Mouse (Mus musculus) mature B cell (primary cell): Measurements from ENCODE around the gene Cadm1.

Experiments
- in situ Hi-C: fragments of 300-500 bp; cut with MboI; formaldehyde crosslinking; loops from 2 replicates; pipeline ENCODE4 v1.14.3; 2019

The Cadm1 gene

GRCm38 (mm10) chr9:47552960-47553575 lies 23.1 kb downstream of the Cadm1 start:
- in situ Hi-C loops, result no loop called here

- in situ Hi-C loops, result no loop called here
Observed at GRCm38 (mm10) chr9:47560726-47561125, 30.8 kb downstream of the Cadm1 start.

GRCm38 (mm10) chr9:47561596-47561995 lies 31.6 kb downstream of the Cadm1 start:
- in situ Hi-C loops, result no loop called here

GRCm38 (mm10) chr9:47565088-47565487 lies 35.1 kb downstream of the Cadm1 start:
- in situ Hi-C loops, result no loop called here

- in situ Hi-C loops, result no loop called here
Observed at GRCm38 (mm10) chr9:47567873-47568272, 37.9 kb downstream of the Cadm1 start.

- in situ Hi-C loops, result no loop called here
Observed at GRCm38 (mm10) chr9:47570184-47570583, 40.2 kb downstream of the Cadm1 start.

- in situ Hi-C loops, result no loop called here
Observed at GRCm38 (mm10) chr9:47571461-47571860, 41.5 kb downstream of the Cadm1 start.

- in situ Hi-C loops, result no loop called here
Observed at GRCm38 (mm10) chr9:47572132-47572531, 42.2 kb downstream of the Cadm1 start.

- in situ Hi-C loops, result no loop called here
Observed at GRCm38 (mm10) chr9:47573456-47573855, 43.5 kb downstream of the Cadm1 start.

- in situ Hi-C loops, result no loop called here
Observed at GRCm38 (mm10) chr9:47574710-47575414, 44.9 kb downstream of the Cadm1 start.

GRCm38 (mm10) chr9:47575764-47576163 lies 45.8 kb downstream of the Cadm1 start:
- in situ Hi-C loops, result no loop called here

GRCm38 (mm10) chr9:47579464-47579863 lies 49.5 kb downstream of the Cadm1 start:
- in situ Hi-C loops, result no loop called here

- in situ Hi-C loops, result no loop called here
Observed at GRCm38 (mm10) chr9:47581576-47582365, 51.8 kb downstream of the Cadm1 start.

GRCm38 (mm10) chr9:47583241-47583640 lies 53.3 kb downstream of the Cadm1 start:
- in situ Hi-C loops, result no loop called here

GRCm38 (mm10) chr9:47586176-47586575 lies 56.2 kb downstream of the Cadm1 start:
- in situ Hi-C loops, result no loop called here

GRCm38 (mm10) chr9:47586839-47587238 lies 56.9 kb downstream of the Cadm1 start:
- in situ Hi-C loops, result no loop called here

GRCm38 (mm10) chr9:47587577-47588194 lies 57.7 kb downstream of the Cadm1 start:
- in situ Hi-C loops, result no loop called here

- in situ Hi-C loops, result no loop called here
Observed at GRCm38 (mm10) chr9:47589832-47590231, 59.9 kb downstream of the Cadm1 start.

- in situ Hi-C loops, result no loop called here
Observed at GRCm38 (mm10) chr9:47601541-47601940, 71.6 kb downstream of the Cadm1 start.

- in situ Hi-C loops, result no loop called here
Observed at GRCm38 (mm10) chr9:47603971-47604370, 74.0 kb downstream of the Cadm1 start.

GRCm38 (mm10) chr9:47605628-47606027 lies 75.7 kb downstream of the Cadm1 start:
- in situ Hi-C loops, result no loop called here

GRCm38 (mm10) chr9:47608441-47608840 lies 78.5 kb downstream of the Cadm1 start:
- in situ Hi-C loops, result no loop called here
